Mouse (Mus musculus): ENCODE results near the gene Rassf1. TPM values are rescaled to one million over a fixed set of nuclear protein-coding genes. Genes with fewer than 3 reads are reported as not detected.

Gene Rassf1
- polyA plus RNA-seq, 1 experiment from 2014 or later: 15.1 TPM

DNA sequence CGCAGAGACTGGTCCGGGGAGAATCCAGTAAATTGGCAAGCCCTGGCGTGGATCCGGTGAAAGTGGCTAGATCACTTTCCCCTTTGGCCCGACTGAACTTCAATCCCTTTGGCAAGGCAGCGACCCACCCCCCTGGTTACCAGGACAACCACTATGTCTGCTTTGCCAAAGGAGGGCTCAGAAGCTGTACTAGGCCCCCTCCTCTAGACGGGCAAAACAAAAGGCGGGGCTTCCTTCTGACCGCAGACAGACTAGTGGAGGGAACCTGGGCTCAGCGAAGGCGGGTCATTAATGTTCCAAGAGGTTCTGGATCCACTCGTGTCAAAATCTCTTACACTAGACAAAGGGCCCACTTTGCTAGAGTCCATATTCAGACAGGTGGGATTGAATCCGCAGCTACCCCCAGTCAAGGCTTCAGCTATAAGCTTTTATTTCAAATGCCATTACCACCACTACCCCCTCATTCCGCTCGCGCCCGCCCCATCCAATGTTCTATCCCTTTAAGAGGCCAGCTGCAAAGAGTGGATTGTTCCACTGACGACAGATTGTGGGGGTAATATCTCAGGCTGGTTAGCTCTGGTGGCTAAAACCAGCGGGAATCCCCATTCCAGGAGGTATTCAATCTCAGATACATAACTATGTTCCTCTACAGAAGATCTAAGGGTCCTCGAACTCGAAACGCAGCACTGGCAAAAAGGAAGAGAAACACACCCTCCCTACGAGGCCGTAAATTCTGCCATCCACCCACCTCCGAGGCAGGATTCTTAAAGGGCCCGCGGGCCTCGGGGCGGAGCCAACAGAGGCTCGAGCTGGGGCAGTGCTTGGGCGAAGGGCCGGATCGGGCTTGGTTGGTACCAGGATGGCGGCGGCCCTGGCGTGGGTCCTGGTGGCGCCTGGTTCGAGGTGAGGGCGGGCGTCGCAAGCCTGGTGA, 17.2 kb downstream of the Rassf1 start:
- Histone ChIP-seq H3K9ac (replicated peaks) (peak overlapping the region; percentile 86), H3K36me3 (replicated peaks; ENCODE audit: insufficient read depth, low read length) (peaks cover 18% of the 10 kb centered on the region), H3K4me1 (ENCODE audit: insufficient read depth) (peaks cover 71% of the 10 kb centered on the region), H3K27ac (ENCODE audit: low read depth) (peak overlapping the region; percentile 87), H3K4me3 (ENCODE audit: low read depth, low read length) (peak overlapping the region; percentile 94), H3K4me2 (ENCODE audit: low read depth, low read length) (peak overlapping the region; percentile 90), H3K27me3 (ENCODE audit: insufficient read depth, low read length) (no peaks in the 10 kb centered on the region), H3K9me3 (ENCODE audit: low read length) (no peaks in the 10 kb centered on the region)
- TF ChIP-seq CTCF (IDR thresholded peaks at IDR 0.05; ENCODE audit: low read depth): no peak
- peak; percentile 78 for TF ChIP-seq EP300 (IDR thresholded peaks at IDR 0.05; ENCODE audit: low read depth)
- WGBS (ENCODE audit: insufficient replicate concordance): 0% methylated on average over 40 of the region's 41 CpGs
- peak; percentile 83 for ATAC-seq
- DNase-seq: peak; percentile 89

DNA sequence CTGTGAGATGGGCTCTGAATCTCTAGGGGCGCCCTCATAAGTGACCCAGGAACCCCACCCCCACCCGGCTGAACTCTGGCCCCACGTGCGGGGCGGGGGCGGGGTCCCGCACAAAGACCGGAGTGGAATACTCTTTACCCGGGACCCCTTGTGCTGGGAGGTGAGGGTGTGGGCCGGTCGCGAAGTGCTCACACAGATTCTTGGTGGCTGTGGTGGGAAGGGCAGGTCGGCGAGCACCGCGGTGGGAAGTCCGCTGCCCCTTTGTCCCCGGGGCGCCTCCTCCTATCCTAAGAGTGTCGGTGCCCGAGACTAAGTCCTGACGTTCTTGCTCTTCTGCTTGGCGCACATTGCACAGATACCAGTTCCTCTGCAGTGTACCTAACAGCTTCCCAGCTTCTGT, 17.9 kb downstream of the Rassf1 start:
- TF ChIP-seq CTCF (IDR thresholded peaks at IDR 0.05; ENCODE audit: low read depth): no peak
- peak; percentile 13; the same call in 1 of the 2 replicates for TF ChIP-seq EP300 (IDR thresholded peaks at IDR 0.05; ENCODE audit: low read depth)
- no peaks in the 10 kb centered on the region for H3K27me3 ChIP-seq (ENCODE audit: insufficient read depth, low read length)
- peak overlapping the region; percentile 87 for H3K27ac ChIP-seq (ENCODE audit: low read depth)
- H3K9ac ChIP-seq (replicated peaks): peak overlapping the region; percentile 86
- WGBS (ENCODE audit: insufficient replicate concordance): under 1% methylated on average over 22 of the region's 23 CpGs
- peak overlapping the region; percentile 90 for H3K4me2 ChIP-seq (ENCODE audit: low read depth, low read length)
- peaks cover 18% of the 10 kb centered on the region for H3K36me3 ChIP-seq (replicated peaks; ENCODE audit: insufficient read depth, low read length)
- peaks cover 64% of the 10 kb centered on the region for H3K4me1 ChIP-seq (ENCODE audit: insufficient read depth)
- H3K4me3 ChIP-seq (ENCODE audit: low read depth, low read length): peak overlapping the region; percentile 94
- DNase-seq: no peak
- H3K9me3 ChIP-seq (ENCODE audit: low read length): no peaks in the 10 kb centered on the region
- ATAC-seq: peak; percentile 18

DNA sequence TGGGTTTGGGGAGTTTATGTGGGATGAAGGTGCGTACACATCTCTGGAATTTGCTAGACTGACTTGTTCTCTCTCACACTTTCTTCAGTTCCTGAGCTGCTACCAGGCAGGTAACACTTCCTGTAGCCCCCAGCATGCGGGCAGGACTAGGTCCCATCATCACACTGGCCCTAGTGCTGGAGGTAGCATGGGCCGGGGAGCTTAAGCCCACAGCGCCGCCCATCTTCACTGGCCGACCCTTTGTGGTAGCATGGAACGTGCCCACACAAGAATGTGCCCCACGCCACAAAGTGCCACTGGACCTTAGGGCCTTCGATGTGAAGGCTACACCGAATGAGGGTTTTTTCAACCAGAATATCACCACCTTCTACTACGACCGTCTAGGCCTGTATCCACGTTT, 18.7 kb downstream of the Rassf1 start:
- H3K27ac ChIP-seq (ENCODE audit: low read depth): peak overlapping the region; percentile 87
- peak overlapping the region; percentile 86 for H3K9ac ChIP-seq (replicated peaks)
- ATAC-seq (no peak), DNase-seq (no peak)
- WGBS (ENCODE audit: insufficient replicate concordance): 50% methylated on average over 13 of the region's 13 CpGs
- H3K27me3 ChIP-seq (ENCODE audit: insufficient read depth, low read length): no peaks in the 10 kb centered on the region
- peak overlapping the region; percentile 94 for H3K4me3 ChIP-seq (ENCODE audit: low read depth, low read length)
- peak overlapping the region; percentile 90 for H3K4me2 ChIP-seq (ENCODE audit: low read depth, low read length)
- H3K4me1 ChIP-seq (ENCODE audit: insufficient read depth): peaks cover 61% of the 10 kb centered on the region
- no peaks in the 10 kb centered on the region for H3K9me3 ChIP-seq (ENCODE audit: low read length)
- TF ChIP-seq EP300 (IDR thresholded peaks at IDR 0.05; ENCODE audit: low read depth) (no peak), CTCF (IDR thresholded peaks at IDR 0.05; ENCODE audit: low read depth) (no peak)
- H3K36me3 ChIP-seq (replicated peaks; ENCODE audit: insufficient read depth, low read length): peaks cover 13% of the 10 kb centered on the region

DNA sequence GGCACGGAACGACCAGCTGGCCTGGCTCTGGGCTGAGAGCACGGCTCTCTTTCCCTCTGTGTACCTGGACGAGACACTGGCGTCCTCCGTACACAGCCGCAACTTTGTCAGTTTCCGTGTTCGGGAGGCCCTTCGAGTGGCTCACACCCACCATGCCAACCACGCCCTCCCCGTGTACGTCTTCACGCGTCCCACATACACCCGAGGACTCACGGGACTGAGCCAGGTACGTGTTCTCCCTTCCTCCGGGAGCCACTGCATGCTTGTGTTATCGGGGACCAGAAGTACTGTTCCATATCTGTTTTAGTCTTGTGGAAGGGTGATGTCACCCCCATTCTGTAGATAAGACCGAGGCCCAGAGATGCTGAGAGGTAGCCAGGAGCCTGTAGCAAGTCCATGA, 19.5 kb downstream of the Rassf1 start:
- peak overlapping the region; percentile 87 for H3K27ac ChIP-seq (ENCODE audit: low read depth)
- peak; percentile 7 for ATAC-seq
- peak; percentile 84 for TF ChIP-seq EP300 (IDR thresholded peaks at IDR 0.05; ENCODE audit: low read depth)
- no peak for TF ChIP-seq CTCF (IDR thresholded peaks at IDR 0.05; ENCODE audit: low read depth)
- peak; percentile 65 for DNase-seq
- no peaks in the 10 kb centered on the region for H3K9me3 ChIP-seq (ENCODE audit: low read length)
- WGBS (ENCODE audit: insufficient replicate concordance): 61% methylated on average over 21 of the region's 21 CpGs
- H3K4me1 ChIP-seq (ENCODE audit: insufficient read depth): peaks cover 58% of the 10 kb centered on the region
- peak overlapping the region; percentile 86 for H3K9ac ChIP-seq (replicated peaks)
- peaks cover 7% of the 10 kb centered on the region for H3K36me3 ChIP-seq (replicated peaks; ENCODE audit: insufficient read depth, low read length)
- peak overlapping the region; percentile 90 for H3K4me2 ChIP-seq (ENCODE audit: low read depth, low read length)
- no peaks in the 10 kb centered on the region for H3K27me3 ChIP-seq (ENCODE audit: insufficient read depth, low read length)
- peak overlapping the region; percentile 94 for H3K4me3 ChIP-seq (ENCODE audit: low read depth, low read length)

DNA sequence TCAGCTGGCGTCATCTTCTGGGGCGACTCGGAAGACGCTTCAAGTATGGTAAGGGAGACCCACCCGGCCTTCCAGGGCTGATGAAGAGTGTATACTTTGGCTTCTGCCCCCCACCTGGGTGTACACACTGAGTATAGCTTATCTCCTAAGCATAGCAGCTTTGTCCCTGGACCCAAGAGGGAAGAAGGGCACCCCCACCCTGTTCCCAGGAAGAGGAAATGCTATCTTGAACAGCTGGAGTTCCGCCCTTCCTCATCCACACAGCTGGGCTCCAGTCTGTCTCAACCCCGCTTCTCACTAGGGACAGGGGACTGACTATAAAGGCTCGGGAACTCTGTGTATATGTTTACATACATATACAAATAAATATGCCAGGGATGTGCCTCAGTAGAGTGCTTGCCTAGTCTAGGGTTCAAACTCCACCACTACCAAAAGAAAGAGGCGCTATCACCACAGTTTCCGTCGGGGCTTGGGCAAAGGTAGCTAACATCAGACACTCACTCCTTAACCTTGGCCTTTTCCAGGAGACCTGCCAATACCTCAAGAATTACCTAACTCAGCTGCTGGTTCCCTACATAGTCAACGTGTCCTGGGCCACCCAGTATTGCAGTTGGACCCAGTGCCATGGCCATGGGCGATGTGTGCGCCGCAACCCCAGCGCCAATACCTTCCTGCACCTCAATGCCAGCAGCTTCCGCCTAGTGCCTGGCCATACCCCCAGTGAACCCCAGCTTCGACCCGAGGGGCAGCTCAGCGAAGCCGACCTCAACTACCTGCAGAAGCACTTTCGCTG, 20.4 kb downstream of the Rassf1 start:
- whole genome bisulfite sequencing (ENCODE audit: insufficient replicate concordance): 78% methylated on average over 22 of the region's 22 CpGs
- H3K9ac ChIP-seq (replicated peaks): peak overlapping the region; percentile 86
- ATAC-seq (no peak), DNase-seq (no peak)
- H3K27ac ChIP-seq (ENCODE audit: low read depth): peak overlapping the region; percentile 87
- H3K4me3 ChIP-seq (ENCODE audit: low read depth, low read length): peak overlapping the region; percentile 94
- H3K4me1 ChIP-seq (ENCODE audit: insufficient read depth): peaks cover 56% of the 10 kb centered on the region
- H3K27me3 ChIP-seq (ENCODE audit: insufficient read depth, low read length): no peaks in the 10 kb centered on the region
- H3K9me3 ChIP-seq (ENCODE audit: low read length): no peaks in the 10 kb centered on the region
- TF ChIP-seq CTCF (IDR thresholded peaks at IDR 0.05; ENCODE audit: low read depth) (no peak), EP300 (IDR thresholded peaks at IDR 0.05; ENCODE audit: low read depth) (peak; percentile 20; the same call in 1 of the 2 replicates)
- peaks cover 7% of the 10 kb centered on the region for H3K36me3 ChIP-seq (replicated peaks; ENCODE audit: insufficient read depth, low read length)
- H3K4me2 ChIP-seq (ENCODE audit: low read depth, low read length): peak overlapping the region; percentile 90

DNA sequence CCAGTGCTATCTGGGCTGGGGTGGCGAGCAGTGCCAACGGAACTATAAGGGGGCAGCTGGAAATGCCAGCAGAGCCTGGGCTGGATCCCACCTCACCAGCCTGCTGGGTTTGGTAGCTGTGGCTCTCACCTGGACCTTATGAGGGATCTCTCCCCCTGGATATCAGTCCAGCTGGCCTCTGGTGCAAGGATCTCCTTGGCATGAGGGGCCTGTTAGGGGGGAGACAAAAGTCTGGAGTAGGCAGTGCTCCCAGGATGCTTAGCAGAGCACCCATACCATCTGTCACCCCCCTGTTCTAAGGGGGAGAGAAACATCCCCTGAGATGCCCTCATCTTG, 20.9 kb downstream of the Rassf1 start:
- Histone ChIP-seq H3K4me2 (ENCODE audit: low read depth, low read length) (peak overlapping the region; percentile 90; the same call in 1 of the 2 replicates), H3K9ac (replicated peaks) (0 out of 2 replicates have a peak overlapping the region, but pooled peaks have one; percentile 9), H3K4me1 (ENCODE audit: insufficient read depth) (peaks cover 57% of the 10 kb centered on the region), H3K27ac (ENCODE audit: low read depth) (peak overlapping the region; percentile 87), H3K36me3 (replicated peaks; ENCODE audit: insufficient read depth, low read length) (peaks cover 7% of the 10 kb centered on the region), H3K27me3 (ENCODE audit: insufficient read depth, low read length) (no peaks in the 10 kb centered on the region), H3K4me3 (ENCODE audit: low read depth, low read length) (no peak overlapping the region), H3K9me3 (ENCODE audit: low read length) (no peaks in the 10 kb centered on the region)
- DNase-seq (no peak), ATAC-seq (no peak)
- no peak for TF ChIP-seq CTCF (IDR thresholded peaks at IDR 0.05; ENCODE audit: low read depth)
- WGBS (ENCODE audit: insufficient replicate concordance): 91% methylated on average over 2 of the region's 2 CpGs
